Mouse (Mus musculus): ENCODE results near the gene Jmjd8.

- TF ChIP-seq CTCF (IDR thresholded peaks at IDR 0.05; ENCODE audit: extremely low read depth, insufficient read length, insufficient replicate concordance, low read depth, low read length) (no peak), POLR2A (IDR thresholded peaks at IDR 0.05; ENCODE audit: low read depth, low read length) (no peak)
Measured at GRCm38 (mm10) chr17:25837076-25837410, 8.4 kb downstream of the Jmjd8 start, which contains the start of gene Rhbdl1.

Data from small intestine, adult 2 months (tissue).